Mouse (Mus musculus) brain, adult 10 weeks (tissue): ENCODE results near the gene Sdr16c6. TPM values are rescaled to one million over a fixed set of nuclear protein-coding genes. Genes with fewer than 3 reads are reported as not detected.

Experiments
- polyA plus RNA-seq: library from polyadenylated mRNA; stranded (reverse); fragments of 350-450 nt; fragmentation: Illumina TruSeq; extraction: RNeasy Lipid Tissue Mini Kit (QIAGEN cat#74804); gene quantifications from one replicate; pipeline ENCODE4 v1.2.3, GENCODE M21; 2015; ENCODE audit warnings: low read depth, low replicate concordance

Gene Sdr16c6
- not detected for polyA plus RNA-seq

DNA sequence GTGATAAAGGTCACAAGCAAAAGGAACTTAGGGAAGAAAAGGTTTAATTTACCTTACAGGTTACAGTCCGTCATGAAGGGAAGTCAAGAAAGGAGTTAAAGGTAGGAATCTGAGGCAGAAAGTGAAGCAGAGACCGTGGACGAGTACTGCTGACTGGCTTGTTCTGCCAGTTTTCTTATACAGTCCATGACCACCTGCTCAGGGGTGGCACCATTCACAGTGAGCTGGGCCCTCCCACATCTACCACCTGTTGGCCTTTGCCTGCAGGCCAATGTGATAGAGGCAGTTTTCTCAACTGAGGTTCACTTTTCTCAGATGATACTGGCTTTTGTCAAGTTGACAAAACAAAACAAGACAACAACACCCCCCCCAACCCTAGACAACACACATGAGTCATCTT is at the start of gene Sdr16c6:
Gene Sdr16c6 (minus strand): TSS at position 151 of the 400 bp plus-strand sequence.

Other genes starting within 250 kb of the Sdr16c6 start
- 206 TPM for gene Gm11808, start 103.9 kb downstream of the Sdr16c6 start, polyA plus RNA-seq